Mouse (Mus musculus) skeletal muscle tissue, adult 2 months (tissue): ENCODE measurements at regions not wholly inside any gene's neighbourhood (a gene's known extent, or its start where the extent isn't known, plus 50 kb on each side); places are given as distances from the start of the nearest gene placed in this dataset.
"Not testable (repeated sequence)": the region's sequence is repeated elsewhere in the genome, so short reads cannot be mapped to it uniquely, and the experiment has no call there.

Experiments
- DNase-seq: peaks from one replicate; pipeline ENCODE4 v3.0.0-alpha.2; 2012; ENCODE audit warnings: low read depth, low spot score

DNA sequence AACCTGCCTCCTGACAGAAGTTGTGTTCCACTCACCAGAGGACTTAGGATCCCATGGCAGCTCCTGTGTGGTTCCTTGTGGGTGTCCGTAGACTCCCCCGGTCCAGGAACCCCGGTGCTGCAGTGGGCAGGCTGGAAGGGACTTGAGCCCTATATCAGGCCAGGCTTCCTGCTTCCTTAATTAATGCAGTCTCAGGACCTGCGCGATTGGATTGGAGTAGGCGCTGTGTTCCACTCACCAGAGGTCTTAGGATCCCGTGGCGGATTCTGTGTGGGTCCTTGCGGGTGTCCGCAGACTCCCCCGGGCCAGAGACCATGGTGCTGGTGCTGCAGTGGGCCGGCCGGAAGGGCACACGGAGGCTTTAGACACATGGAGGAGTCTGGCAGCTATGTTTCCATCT lies 288.7 kb downstream of the Fut8 start:
- DNase-seq, result not testable (repeated sequence)

GRCm38 (mm10) chr12:77527499-77527898 lies 289.6 kb downstream of the Fut8 start:
- DNase-seq, result no peak

DNA sequence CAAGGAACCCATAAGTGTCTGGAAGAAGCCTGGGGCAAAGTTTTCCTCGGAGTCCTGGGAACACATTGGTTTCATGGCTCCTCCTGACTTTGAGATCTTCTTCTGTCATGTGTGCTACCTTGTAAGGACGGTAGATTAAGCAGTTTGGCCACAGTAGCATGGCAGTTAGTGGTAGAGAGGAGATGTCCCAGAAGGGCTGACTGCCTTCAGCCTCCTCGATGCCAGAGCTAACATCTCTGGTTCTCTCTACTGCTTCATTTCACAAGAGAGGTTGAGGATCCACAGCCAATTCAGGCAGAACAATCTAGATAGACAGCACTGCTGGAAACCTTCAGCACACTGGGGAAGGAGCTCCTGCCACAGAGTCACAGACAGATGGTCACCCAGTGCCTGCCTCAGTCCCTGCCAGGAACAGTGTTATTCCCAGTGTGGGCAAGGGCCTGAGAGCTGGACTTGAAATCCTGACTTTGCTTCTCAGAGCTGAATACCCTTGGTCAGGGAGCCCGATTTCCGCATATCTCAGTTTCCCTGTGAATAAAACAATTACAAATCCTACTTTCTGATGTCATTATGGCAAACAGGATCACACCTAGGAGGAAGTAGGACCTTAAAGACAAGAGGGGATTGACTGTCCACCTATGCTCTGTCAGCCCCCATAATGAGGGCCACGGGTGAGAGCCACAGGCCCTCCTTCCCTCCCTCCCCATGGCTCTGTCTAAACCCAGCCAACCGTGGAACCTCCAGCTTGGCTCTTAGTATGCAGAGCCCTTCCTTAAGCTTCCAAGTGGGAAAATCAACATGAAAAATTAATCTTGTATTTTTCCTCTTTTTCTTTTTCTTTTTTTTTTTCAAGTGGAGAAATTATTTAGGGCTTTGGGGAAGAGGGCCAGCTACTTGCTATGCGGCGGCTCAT lies 290.3 kb downstream of the Fut8 start:
- DNase-seq, result no peak

DNA sequence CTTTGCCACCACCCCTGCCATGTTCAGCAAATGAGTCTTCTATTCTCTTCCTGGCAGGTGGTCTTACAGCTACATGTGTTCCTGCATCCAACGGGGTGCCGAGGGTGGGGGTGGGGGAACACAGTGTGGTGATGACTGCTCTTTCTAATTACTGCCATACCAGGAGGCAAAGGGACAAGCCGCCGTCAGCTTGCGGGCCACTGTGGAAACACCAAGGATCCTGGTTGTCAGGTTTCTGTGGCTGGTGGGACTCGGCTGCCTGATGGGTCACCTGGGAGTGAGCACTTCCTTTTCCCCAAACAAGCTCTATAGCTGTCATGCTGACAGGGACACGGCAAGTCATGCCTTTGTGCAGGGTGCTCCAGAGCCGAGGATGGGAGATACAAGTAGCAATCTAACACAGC lies 290.9 kb downstream of the Fut8 start:
- no peak for DNase-seq

DNA sequence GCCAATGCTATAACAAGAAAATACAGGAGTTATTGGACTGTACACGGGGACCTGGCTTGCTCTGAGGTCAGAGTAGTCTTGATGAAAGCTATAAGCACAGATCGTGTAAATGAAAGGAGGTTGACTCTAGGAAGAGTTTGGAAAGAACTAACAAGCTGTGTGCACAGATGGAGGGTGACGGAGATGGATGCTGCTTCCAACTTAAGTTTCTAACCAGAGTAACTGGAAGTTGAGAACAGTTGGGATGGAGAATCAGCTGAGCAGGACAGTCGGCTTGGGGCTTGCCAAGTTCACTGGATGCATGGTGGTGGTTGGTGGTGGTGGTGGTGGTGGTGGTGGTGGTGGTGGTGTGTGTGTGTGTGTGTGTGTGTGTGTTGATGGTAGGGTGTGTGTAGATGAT lies 291.5 kb downstream of the Fut8 start:
- DNase-seq, result no peak

DNA sequence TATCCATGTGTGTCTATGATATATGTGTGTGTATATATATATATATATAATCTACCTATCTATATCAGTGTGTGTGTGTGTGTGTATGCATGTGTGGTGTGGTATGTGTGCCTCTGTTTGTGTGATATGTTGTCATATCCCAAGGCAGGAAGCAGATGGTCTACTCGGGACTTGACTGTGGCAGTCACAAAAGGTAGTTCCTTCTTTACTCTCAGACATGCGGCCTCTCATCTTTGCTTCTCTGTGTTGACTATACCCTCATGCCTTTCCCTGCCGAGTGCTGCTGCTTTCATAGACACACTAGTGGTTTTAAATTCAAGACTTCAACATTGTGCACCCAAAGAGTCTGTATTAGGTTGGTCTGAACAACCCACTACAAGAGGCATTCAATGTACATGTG lies 292.0 kb downstream of the Fut8 start:
- DNase-seq, result no peak

GRCm38 (mm10) chr12:77531294-77531693 lies 293.4 kb downstream of the Fut8 start:
- DNase-seq, result peak; percentile 10

GRCm38 (mm10) chr12:77532547-77532946 lies 294.6 kb downstream of the Fut8 start:
- DNase-seq, result no peak

- DNase-seq, result no peak
Observed at GRCm38 (mm10) chr12:77533606-77534005, 295.7 kb downstream of the Fut8 start.

GRCm38 (mm10) chr12:77534079-77534478 lies 296.2 kb downstream of the Fut8 start:
- DNase-seq, result peak; percentile 9

- DNase-seq, result no peak
Observed at GRCm38 (mm10) chr12:77535147-77535546, 297.2 kb downstream of the Fut8 start.

GRCm38 (mm10) chr12:77537139-77537848 lies 299.4 kb downstream of the Fut8 start:
- DNase-seq, result peak; percentile 19

DNA sequence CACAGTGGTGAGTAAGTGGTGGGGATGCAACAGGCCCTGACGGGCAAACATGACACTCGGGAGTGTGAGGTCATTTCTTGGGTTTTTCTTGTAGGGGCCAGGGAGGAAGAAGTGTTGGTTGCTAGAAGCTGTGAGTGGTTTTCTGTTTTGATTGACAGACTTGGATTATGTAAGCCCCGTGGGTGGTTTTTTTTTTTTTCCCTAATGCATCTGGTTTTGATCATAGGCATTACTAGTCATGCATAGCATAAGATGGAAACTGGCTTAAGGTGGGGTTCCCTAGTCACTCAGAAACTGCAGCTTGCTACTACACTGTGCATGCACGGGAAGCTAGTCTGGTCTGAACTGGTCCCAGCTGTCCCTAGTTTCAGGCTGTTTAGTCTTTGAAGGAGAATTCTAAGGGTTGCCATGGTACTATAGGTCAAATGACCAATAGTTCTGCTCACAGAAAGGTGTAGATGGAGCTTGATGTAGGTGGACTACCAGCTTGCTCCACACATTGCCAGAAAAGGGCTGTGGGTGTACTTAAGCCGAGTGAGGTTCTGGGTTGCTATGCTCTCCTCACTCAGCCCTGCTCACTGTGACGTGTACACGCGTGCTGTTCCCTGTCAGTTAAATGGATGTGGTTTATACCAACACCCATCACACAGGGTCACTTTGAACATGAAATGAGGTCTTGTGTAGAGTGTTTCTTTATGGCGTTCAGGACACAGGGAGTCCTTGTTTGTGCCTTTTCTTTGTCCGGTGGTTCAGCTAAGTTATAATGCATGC lies 301.9 kb downstream of the Fut8 start:
- DNase-seq, result no peak

GRCm38 (mm10) chr12:77541051-77541765 lies 303.3 kb downstream of the Fut8 start:
- DNase-seq, result no peak

DNA sequence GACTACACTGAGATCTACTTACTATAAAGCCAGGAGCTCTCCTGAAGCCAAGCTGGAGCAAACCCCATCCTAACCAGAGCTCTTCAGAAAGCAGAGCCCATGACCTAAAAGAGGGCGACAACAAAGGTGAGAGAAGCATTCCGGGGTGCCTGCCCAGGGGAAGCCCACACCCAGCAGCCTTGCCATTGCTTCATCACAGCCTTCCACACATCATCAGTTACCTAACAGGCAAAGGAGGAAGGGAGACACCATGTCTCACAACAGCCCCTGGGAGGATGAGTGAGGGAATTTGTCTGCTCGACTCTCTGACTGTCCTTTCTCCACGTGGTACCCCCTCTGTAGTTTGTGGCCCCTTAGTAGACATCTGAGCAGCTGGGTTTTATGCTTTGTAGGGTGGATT lies 303.9 kb downstream of the Fut8 start:
- no peak for DNase-seq

DNA sequence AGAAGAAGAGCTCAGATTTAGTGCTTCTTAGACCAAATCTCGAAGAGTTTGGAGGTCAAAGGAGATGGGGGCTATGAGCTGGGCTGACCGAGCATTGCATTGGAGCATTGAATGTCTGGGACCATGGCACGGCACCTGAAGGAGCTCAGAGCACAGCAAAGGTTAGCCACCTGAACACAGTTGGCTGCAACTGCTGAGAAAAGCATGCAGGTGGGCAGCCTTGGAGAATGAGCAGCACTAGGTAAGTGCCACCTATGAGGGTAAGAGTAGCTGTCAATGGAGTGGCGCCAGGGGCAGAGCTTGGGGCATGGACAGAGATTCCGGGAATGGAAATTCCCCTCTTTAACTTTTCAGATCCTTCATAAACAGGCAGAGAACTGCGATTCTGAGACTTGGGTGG lies 305.7 kb downstream of the Fut8 start:
- DNase-seq, result no peak

DNA sequence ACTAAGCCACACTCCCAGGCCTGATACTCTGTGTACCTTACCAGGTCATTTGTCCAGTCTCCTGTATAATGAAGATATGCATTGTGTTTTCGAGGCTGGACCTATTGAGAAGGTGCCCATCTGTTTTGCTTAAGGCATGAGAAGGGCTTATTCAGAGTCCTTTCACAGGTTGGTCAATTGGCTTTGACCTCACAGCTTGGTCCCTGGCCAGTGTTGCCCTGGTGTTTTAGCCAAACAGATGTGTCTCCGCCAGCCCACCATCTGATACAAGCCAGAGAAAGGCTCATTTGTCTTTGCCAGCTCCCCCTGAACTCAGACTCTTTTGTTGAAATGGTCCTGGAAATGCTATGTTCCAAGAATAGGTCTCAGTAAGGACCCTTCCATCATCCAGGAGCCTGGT lies 308.2 kb downstream of the Fut8 start:
- DNase-seq, result no peak

- DNase-seq, result peak; percentile 37
Observed at GRCm38 (mm10) chr12:77568286-77568685, 330.4 kb downstream of the Fut8 start.

DNA sequence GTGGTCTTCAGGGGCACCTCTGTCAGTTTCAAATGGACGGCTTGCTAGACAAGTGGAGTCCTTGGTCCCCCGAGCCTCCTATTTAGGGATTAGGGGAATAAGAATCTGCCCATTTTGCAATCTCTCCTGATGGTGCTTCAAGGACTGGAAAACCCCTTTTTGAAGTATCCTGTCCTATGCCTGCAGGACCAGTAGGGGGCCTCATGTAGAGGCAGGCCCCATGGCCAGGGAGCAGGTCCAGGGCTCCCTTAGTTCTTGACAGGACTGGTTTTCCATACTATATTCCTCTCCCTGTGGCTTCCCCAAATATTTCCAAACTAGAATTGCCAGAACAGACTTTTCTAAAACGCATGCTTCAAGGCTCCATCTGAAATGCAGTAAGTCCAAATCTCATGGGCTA lies 332.6 kb downstream of the Fut8 start:
- no peak for DNase-seq

DNA sequence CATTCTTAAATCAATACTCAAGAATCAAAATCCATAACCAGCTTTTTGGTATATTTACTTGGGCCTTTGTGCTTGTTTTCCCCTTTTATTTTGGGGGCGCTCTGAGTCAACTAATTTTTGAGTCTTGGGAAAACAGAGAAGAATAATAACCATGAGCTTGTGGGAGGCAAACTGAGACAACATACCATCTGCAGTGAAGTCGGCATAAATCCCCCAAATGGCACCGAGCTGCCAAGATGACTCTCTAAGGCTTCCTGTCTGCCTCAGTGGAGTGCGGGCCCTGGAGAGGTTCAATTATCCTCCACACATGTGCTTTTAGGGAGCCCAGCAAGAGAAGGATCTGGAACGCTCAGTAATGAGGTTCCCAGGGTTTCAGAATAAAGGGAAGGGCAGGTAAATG lies 333.1 kb downstream of the Fut8 start:
- no peak for DNase-seq

- no peak for DNase-seq
Observed at GRCm38 (mm10) chr12:77575046-77575445, 337.1 kb downstream of the Fut8 start.

GRCm38 (mm10) chr12:77588297-77588696 lies 350.4 kb downstream of the Fut8 start:
- DNase-seq, result no peak
